Mouse (Mus musculus) cerebellum, adult 2 months (tissue): ENCODE results near the gene Magi2.

Experiments used
- CTCF ChIP-seq: fragments of 200-500 bp; IDR thresholded peaks from 2 replicates; pipeline ENCODE4 v1.5.1; 2011; ENCODE audit warnings: low read depth, mild to moderate bottlenecking, control low read depth, low read length, moderate library complexity, borderline replicate concordance; ENCODE audit not compliant: insufficient read depth
- POLR2A ChIP-seq: fragments of 200-500 bp; IDR thresholded peaks from 2 replicates; pipeline ENCODE4 v1.6.1; 2011; ENCODE audit warnings: low read length, control low read depth, borderline replicate concordance; ENCODE audit not compliant: insufficient read depth

DNA sequence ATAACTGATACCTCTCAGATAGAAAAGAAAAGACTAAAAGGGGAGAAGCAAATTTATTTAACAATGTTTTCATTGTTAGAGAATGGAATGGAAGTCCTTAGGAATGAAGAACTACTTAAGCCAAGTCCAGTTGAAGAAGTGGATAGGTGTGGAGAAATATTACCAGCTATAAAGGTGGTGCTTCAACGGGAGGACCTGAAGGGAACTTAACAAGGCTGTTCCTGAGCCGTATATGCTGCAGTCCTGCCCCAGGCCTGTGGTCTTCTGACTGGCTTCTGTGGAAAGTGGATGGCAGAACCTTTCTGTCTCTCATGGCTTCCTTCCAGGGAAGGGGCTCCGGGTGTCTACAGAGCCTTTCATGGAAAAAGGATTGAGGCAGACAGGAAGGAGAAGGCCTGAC is 890.3 kb downstream of the Magi2 start:
- TF ChIP-seq CTCF (no peak), POLR2A (no peak)
